Mouse (Mus musculus): ENCODE results near the gene Xpo5. TPM values are rescaled to one million over a fixed set of nuclear protein-coding genes. Genes with fewer than 3 reads are reported as not detected.

Xpo5 gene
- polyA plus RNA-seq, 1 experiment = 46.1 TPM

GRCm38 (mm10) chr17:46267511-46267910, 64.9 kb downstream of the Xpo5 start:
- Histone ChIP-seq H3K36me3 (ENCODE audit: control insufficient read depth, insufficient read depth) (peaks cover 67% of the 10 kb centered on the region), H3K79me3 (ENCODE audit: low read depth) (peaks cover 59% of the 10 kb centered on the region), H3K4me3 (ENCODE audit: insufficient read depth, poor library complexity, severe bottlenecking) (no peak overlapping the region), H3K79me2 (ENCODE audit: control insufficient read depth, insufficient read depth) (peaks cover 94% of the 10 kb centered on the region), H3K27me3 (ENCODE audit: control insufficient read depth, insufficient read depth, insufficient read length) (no peaks in the 10 kb centered on the region), H3ac (ENCODE audit: control insufficient read depth, insufficient read length, low read depth) (no peak overlapping the region)
- TF ChIP-seq MYOG (IDR thresholded peaks at IDR 0.05; ENCODE audit: control insufficient read depth, extremely low read depth, insufficient read length) = no peak
- TF ChIP-seq MYOD1 (IDR thresholded peaks at IDR 0.05; ENCODE audit: control insufficient read depth, insufficient read length, low read depth) = no peak
- TF ChIP-seq CTCF (IDR thresholded peaks at IDR 0.05; ENCODE audit: control insufficient read depth, insufficient read depth, insufficient read length) = no peak
- no peak for TF ChIP-seq CEBPB (IDR thresholded peaks at IDR 0.05; ENCODE audit: low read depth)
- TF ChIP-seq MAX (IDR thresholded peaks at IDR 0.05) = no peak
- TF ChIP-seq FOSL1 (IDR thresholded peaks at IDR 0.05; ENCODE audit: insufficient read depth, low read length, poor library complexity, severe bottlenecking) = no peak
- no peak for TF ChIP-seq USF1 (IDR thresholded peaks at IDR 0.05; ENCODE audit: low read depth)

GRCm38 (mm10) chr17:46268026-46268720, 65.6 kb downstream of the Xpo5 start:
- H3K79me2 ChIP-seq (ENCODE audit: control insufficient read depth, insufficient read depth) = peaks cover 94% of the 10 kb centered on the region
- TF ChIP-seq USF1 (IDR thresholded peaks at IDR 0.05; ENCODE audit: low read depth) (no peak), MYOD1 (IDR thresholded peaks at IDR 0.05; ENCODE audit: control insufficient read depth, insufficient read length, low read depth) (no peak), CEBPB (IDR thresholded peaks at IDR 0.05; ENCODE audit: low read depth) (no peak), MYOG (IDR thresholded peaks at IDR 0.05; ENCODE audit: control insufficient read depth, extremely low read depth, insufficient read length) (no peak), FOSL1 (IDR thresholded peaks at IDR 0.05; ENCODE audit: insufficient read depth, low read length, poor library complexity, severe bottlenecking) (no peak), MAX (IDR thresholded peaks at IDR 0.05) (no peak), CTCF (IDR thresholded peaks at IDR 0.05; ENCODE audit: control insufficient read depth, insufficient read depth, insufficient read length) (no peak)
- no peak overlapping the region for H3K4me3 ChIP-seq (ENCODE audit: insufficient read depth, poor library complexity, severe bottlenecking)
- no peaks in the 10 kb centered on the region for H3K27me3 ChIP-seq (ENCODE audit: control insufficient read depth, insufficient read depth, insufficient read length)
- no peak overlapping the region for H3ac ChIP-seq (ENCODE audit: control insufficient read depth, insufficient read length, low read depth)
- peaks cover 65% of the 10 kb centered on the region for H3K79me3 ChIP-seq (ENCODE audit: low read depth)
- H3K36me3 ChIP-seq (ENCODE audit: control insufficient read depth, insufficient read depth) = peaks cover 62% of the 10 kb centered on the region

GRCm38 (mm10) chr17:46269771-46270534, 67.4 kb downstream of the Xpo5 start:
- no peak overlapping the region for H3K4me3 ChIP-seq (ENCODE audit: insufficient read depth, poor library complexity, severe bottlenecking)
- no peak for TF ChIP-seq MYOG (IDR thresholded peaks at IDR 0.05; ENCODE audit: control insufficient read depth, extremely low read depth, insufficient read length)
- TF ChIP-seq CTCF (IDR thresholded peaks at IDR 0.05; ENCODE audit: control insufficient read depth, insufficient read depth, insufficient read length) = no peak
- TF ChIP-seq USF1 (IDR thresholded peaks at IDR 0.05; ENCODE audit: low read depth) = no peak
- peak; percentile 90 for TF ChIP-seq MYOD1 (IDR thresholded peaks at IDR 0.05; ENCODE audit: control insufficient read depth, insufficient read length, low read depth)
- no peak for TF ChIP-seq MAX (IDR thresholded peaks at IDR 0.05)
- H3ac ChIP-seq (ENCODE audit: control insufficient read depth, insufficient read length, low read depth) = peak overlapping the region; percentile 12
- H3K36me3 ChIP-seq (ENCODE audit: control insufficient read depth, insufficient read depth) = peaks cover 47% of the 10 kb centered on the region
- peaks cover 61% of the 10 kb centered on the region for H3K79me3 ChIP-seq (ENCODE audit: low read depth)
- peaks cover 82% of the 10 kb centered on the region for H3K79me2 ChIP-seq (ENCODE audit: control insufficient read depth, insufficient read depth)
- H3K27me3 ChIP-seq (ENCODE audit: control insufficient read depth, insufficient read depth, insufficient read length) = no peaks in the 10 kb centered on the region

DNA sequence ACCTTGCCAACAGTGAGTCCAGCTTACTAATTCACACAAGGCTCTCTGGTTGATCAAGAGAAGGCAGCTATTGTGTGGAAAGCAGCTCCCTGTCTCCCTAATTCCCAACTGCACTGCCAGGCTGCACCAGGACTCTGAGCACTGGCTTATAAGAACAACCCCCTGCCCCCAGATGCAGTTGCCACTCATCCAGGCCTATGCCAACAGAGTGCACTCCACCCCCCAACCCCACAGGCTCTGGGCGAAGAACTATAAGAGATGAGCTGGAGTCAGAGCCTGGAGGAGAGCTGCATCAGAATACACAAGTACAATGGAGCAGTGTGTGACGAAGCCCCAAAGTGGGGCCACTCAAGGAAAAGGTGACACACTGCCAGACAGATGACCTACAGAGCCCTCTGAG, 69.5 kb downstream of the Xpo5 start:
- Histone ChIP-seq H3K4me3 (ENCODE audit: insufficient read depth, poor library complexity, severe bottlenecking) (no peak overlapping the region), H3K36me3 (ENCODE audit: control insufficient read depth, insufficient read depth) (peaks cover 43% of the 10 kb centered on the region), H3K27me3 (ENCODE audit: control insufficient read depth, insufficient read depth, insufficient read length) (no peaks in the 10 kb centered on the region), H3K79me3 (ENCODE audit: low read depth) (peaks cover 73% of the 10 kb centered on the region), H3K79me2 (ENCODE audit: control insufficient read depth, insufficient read depth) (peaks cover 87% of the 10 kb centered on the region), H3ac (ENCODE audit: control insufficient read depth, insufficient read length, low read depth) (no peak overlapping the region)
- TF ChIP-seq FOSL1 (IDR thresholded peaks at IDR 0.05; ENCODE audit: insufficient read depth, low read length, poor library complexity, severe bottlenecking) (no peak), USF1 (IDR thresholded peaks at IDR 0.05; ENCODE audit: low read depth) (no peak), CTCF (IDR thresholded peaks at IDR 0.05; ENCODE audit: control insufficient read depth, insufficient read depth, insufficient read length) (no peak), MYOG (IDR thresholded peaks at IDR 0.05; ENCODE audit: control insufficient read depth, extremely low read depth, insufficient read length) (no peak), MYOD1 (IDR thresholded peaks at IDR 0.05; ENCODE audit: control insufficient read depth, insufficient read length, low read depth) (peak; percentile 45)

DNA sequence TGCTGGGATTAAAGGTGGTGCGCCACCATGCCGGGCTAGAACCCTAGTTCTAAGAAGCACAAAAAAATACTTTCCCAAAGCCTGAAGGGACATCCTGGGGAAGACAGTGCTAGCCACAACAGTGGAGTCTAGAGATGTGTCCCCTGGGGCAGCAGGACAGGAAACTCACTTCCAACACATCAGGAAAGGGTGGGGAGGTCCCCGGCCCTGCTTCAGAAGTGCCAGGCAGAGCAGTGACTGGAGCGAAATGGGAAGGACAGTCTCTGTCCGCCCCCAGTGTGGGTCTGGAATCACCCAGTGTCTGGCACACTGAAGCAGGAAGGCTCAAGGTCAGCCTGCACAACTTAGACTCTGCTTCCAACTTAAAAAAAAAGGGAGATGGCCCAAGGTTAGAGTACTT, 70.1 kb downstream of the Xpo5 start:
- no peak overlapping the region for H3K4me3 ChIP-seq (ENCODE audit: insufficient read depth, poor library complexity, severe bottlenecking)
- peaks cover 85% of the 10 kb centered on the region for H3K79me2 ChIP-seq (ENCODE audit: control insufficient read depth, insufficient read depth)
- peaks cover 40% of the 10 kb centered on the region for H3K36me3 ChIP-seq (ENCODE audit: control insufficient read depth, insufficient read depth)
- peaks cover 71% of the 10 kb centered on the region for H3K79me3 ChIP-seq (ENCODE audit: low read depth)
- H3ac ChIP-seq (ENCODE audit: control insufficient read depth, insufficient read length, low read depth) = peak overlapping the region; percentile 5
- H3K27me3 ChIP-seq (ENCODE audit: control insufficient read depth, insufficient read depth, insufficient read length) = no peaks in the 10 kb centered on the region
- no peak for TF ChIP-seq MYOD1 (IDR thresholded peaks at IDR 0.05; ENCODE audit: control insufficient read depth, insufficient read length, low read depth)
- no peak for TF ChIP-seq CTCF (IDR thresholded peaks at IDR 0.05; ENCODE audit: control insufficient read depth, insufficient read depth, insufficient read length)
- no peak for TF ChIP-seq MYOG (IDR thresholded peaks at IDR 0.05; ENCODE audit: control insufficient read depth, extremely low read depth, insufficient read length)
- TF ChIP-seq CEBPB (IDR thresholded peaks at IDR 0.05; ENCODE audit: low read depth) = no peak
- peak; percentile 19 for TF ChIP-seq MAX (IDR thresholded peaks at IDR 0.05)
- no peak for TF ChIP-seq USF1 (IDR thresholded peaks at IDR 0.05; ENCODE audit: low read depth)
- TF ChIP-seq FOSL1 (IDR thresholded peaks at IDR 0.05; ENCODE audit: insufficient read depth, low read length, poor library complexity, severe bottlenecking) = no peak
